Mouse (Mus musculus) heart, adult 2 months (tissue): ENCODE data around the gene Catsperz.

ENCODE experiments used
- CTCF ChIP-seq: fragments of 200-600 bp; IDR thresholded peaks from 2 replicates; pipeline ENCODE4 v1.8.1; 2022; ENCODE audit warnings: antibody characterized with exemption, mild to moderate bottlenecking, moderate library complexity
- EP300 ChIP-seq: fragments of 200-500 bp; IDR thresholded peaks from 2 replicates; pipeline ENCODE4 v1.6.1; 2011; ENCODE audit warnings: low read depth, low read length, control low read depth; ENCODE audit not compliant: insufficient read depth
- POLR2A ChIP-seq: fragments of 200-500 bp; IDR thresholded peaks from 2 replicates; pipeline ENCODE4 v1.6.1; 2011; ENCODE audit warnings: mild to moderate bottlenecking, low read depth, low read length, control low read depth; ENCODE audit not compliant: insufficient read depth

- no peak for TF ChIP-seq CTCF
- no peak for TF ChIP-seq POLR2A
- 0 out of 2 replicates have a peak, but pooled peaks have one; percentile 4 for TF ChIP-seq EP300
Observed at GRCm38 (mm10) chr19:6969291-6969664, 44.1 kb upstream of the Catsperz start.
